8 mouse cellular contexts compared by ENCODE assay signal in the genomic region with DNA sequence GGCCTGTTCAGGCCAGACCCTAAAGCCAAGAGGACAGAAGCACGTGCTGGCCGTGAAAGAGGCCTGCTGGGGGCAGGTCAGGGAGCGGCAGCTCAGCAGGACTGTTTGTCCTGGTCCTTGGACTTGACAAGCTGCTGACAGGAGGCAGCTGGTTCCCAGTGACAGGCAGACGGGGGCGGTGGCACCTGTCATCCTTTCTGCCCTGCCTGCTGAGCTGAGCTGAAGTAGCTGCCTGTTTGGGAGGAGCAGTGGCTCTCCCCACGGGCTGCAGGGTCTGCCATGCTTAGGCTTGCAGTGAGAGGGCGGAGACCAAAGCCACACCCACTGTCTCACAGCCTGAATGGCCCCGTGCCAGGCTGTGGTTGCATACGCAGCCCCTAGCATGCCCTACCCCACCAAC. TPM values are rescaled to one million over a fixed set of nuclear protein-coding genes. Genes with fewer than 3 reads are reported as not detected.
DNase-seq lines count a peak whose midpoint lies in the region; ATAC-seq lines count a peak whose summit lies in the region.

No protein-coding gene starts in this region.

- H3K4me1 ChIP-seq in hindbrain, embryonic 11.5 days (replicated peaks; ENCODE audit: control insufficient read depth, insufficient read depth, low read length), result peaks cover 4% of the 10 kb centered on the region; the same call in 1 of the 2 replicates
- H3K4me1 ChIP-seq in limb, embryonic 12.5 days (replicated peaks), result peaks cover 12% of the 10 kb centered on the region
- H3K4me1 ChIP-seq in midbrain, embryonic 13.5 days (replicated peaks), result peaks cover 17% of the 10 kb centered on the region

- peak; percentile 84 for ATAC-seq in hindbrain, embryonic 11.5 days (ENCODE audit: low FRiP score)
- peak; percentile 54; the same call in 1 of the 2 replicates for ATAC-seq in limb, embryonic 12.5 days (ENCODE audit: insufficient number of reproducible peaks, insufficient read depth, low FRiP score, low TSS enrichment, low read depth)
- ATAC-seq in midbrain, embryonic 13.5 days, result peak; percentile 85

- H3K4me2 ChIP-seq in hindbrain, embryonic 11.5 days (replicated peaks; ENCODE audit: low read depth, low read length), result 0 out of 2 replicates have a peak overlapping the region, but pooled peaks have one; percentile 17
- peak overlapping the region; percentile 25 for H3K4me2 ChIP-seq in limb, embryonic 12.5 days
- peak overlapping the region; percentile 13; the same call in 1 of the 2 replicates for H3K4me2 ChIP-seq in midbrain, embryonic 13.5 days (replicated peaks)

- no peak overlapping the region for H3K9ac ChIP-seq in hindbrain, embryonic 11.5 days (ENCODE audit: low read depth, low read length)
- no peak overlapping the region; the same call in 1 of the 2 replicates for H3K9ac ChIP-seq in limb, embryonic 12.5 days (replicated peaks)
- H3K9ac ChIP-seq in midbrain, embryonic 13.5 days (replicated peaks), result no peak overlapping the region

- H3K27me3 ChIP-seq in hindbrain, embryonic 11.5 days (ENCODE audit: control insufficient read depth, insufficient read depth, low read length), result no peaks in the 10 kb centered on the region
- no peaks in the 10 kb centered on the region for H3K27me3 ChIP-seq in limb, embryonic 12.5 days
- no peaks in the 10 kb centered on the region for H3K27me3 ChIP-seq in midbrain, embryonic 13.5 days

- peak; percentile 34 for DNase-seq in adrenal gland, adult 2 months
- DNase-seq in adrenal gland, adult 18-20 months (ENCODE audit: low spot score in 2 of 2), result no peak
- DNase-seq in cerebellum, postnatal 25 days, result peak; percentile 66 to 72
- peak; percentile 79 for DNase-seq in gastrocnemius, adult 18-20 months (ENCODE audit: low spot score)
- DNase-seq in hindbrain, embryonic 11.5 days (ENCODE audit: low spot score), result peak; percentile 62
- peak; percentile 26 for DNase-seq in thymus, postnatal 14 days

- no peaks in the 10 kb centered on the region for H3K36me3 ChIP-seq in hindbrain, embryonic 11.5 days (ENCODE audit: control insufficient read depth, insufficient read depth, low read length)
- H3K36me3 ChIP-seq in limb, embryonic 12.5 days, result no peaks in the 10 kb centered on the region
- H3K36me3 ChIP-seq in midbrain, embryonic 13.5 days, result no peaks in the 10 kb centered on the region

- no peaks in the 10 kb centered on the region for H3K9me3 ChIP-seq in hindbrain, embryonic 11.5 days (ENCODE audit: control insufficient read depth, low read length)
- H3K9me3 ChIP-seq in limb, embryonic 12.5 days, result no peaks in the 10 kb centered on the region
- H3K9me3 ChIP-seq in midbrain, embryonic 13.5 days, result no peaks in the 10 kb centered on the region

- H3K4me3 ChIP-seq in hindbrain, embryonic 11.5 days (ENCODE audit: low read depth, low read length), result no peak overlapping the region
- H3K4me3 ChIP-seq in limb, embryonic 12.5 days (replicated peaks), result no peak overlapping the region
- H3K4me3 ChIP-seq in midbrain, embryonic 13.5 days (replicated peaks), result no peak overlapping the region

- H3K27ac ChIP-seq in hindbrain, embryonic 11.5 days (ENCODE audit: low read depth, low read length), result no peak overlapping the region
- H3K27ac ChIP-seq in limb, embryonic 12.5 days, result no peak overlapping the region
- peak overlapping the region; percentile 37; the same call in 1 of the 2 replicates for H3K27ac ChIP-seq in midbrain, embryonic 13.5 days

- WGBS in hindbrain, embryonic 11.5 days, result under 1% methylated on average over 9 of the region's 9 CpGs
- 5% methylated on average over 9 of the region's 9 CpGs for WGBS in limb, embryonic 12.5 days
- WGBS in midbrain, embryonic 13.5 days, result 3% methylated on average over 9 of the region's 9 CpGs

RNA-seq across cellular contexts. Expression of gene Otos, which starts 50.4 kb away (rescaled TPM):
- not detected for total RNA-seq in adrenal gland, adult 2 months (2021)
- polyA plus RNA-seq in adrenal gland, adult 2 months (2012; rRNA removed), result 0.47 and 0.74 TPM in 2 replicates
- total RNA-seq in adrenal gland, adult 18-20 months (2021), result not detected
- total RNA-seq in gastrocnemius, adult 18-20 months (2021), result not detected
- polyA plus RNA-seq in hindbrain, embryonic 11.5 days (2014; fragmentation: Nextera tagmentation; extraction: Ambion mirVana), result 0.09 and 0.10 TPM in 2 replicates
- polyA plus RNA-seq in limb, embryonic 12.5 days (2016; fragmentation: Nextera tagmentation; extraction: Ambion mirVana), result not detected in 2 replicates
- 0.11 and 0.34 TPM in 2 replicates for polyA plus RNA-seq in midbrain, embryonic 13.5 days (2015; fragmentation: Nextera tagmentation; extraction: Ambion mirVana)

RNA-seq across cellular contexts. Expression of gene Cops9, which starts 57.3 kb away (rescaled TPM):
- 100 to 1,000 TPM; 320 to 351 TPM for total RNA-seq in adrenal gland, adult 2 months (2021)
- polyA plus RNA-seq in adrenal gland, adult 2 months (2012; rRNA removed), result 51.9 and 62.0 TPM in 2 replicates
- total RNA-seq in adrenal gland, adult 18-20 months (2021), result 100 to 1,000 TPM; 348 to 366 TPM
- 100 to 1,000 TPM; 186 to 194 TPM for total RNA-seq in gastrocnemius, adult 18-20 months (2021)
- polyA plus RNA-seq in hindbrain, embryonic 11.5 days (2014; fragmentation: Nextera tagmentation; extraction: Ambion mirVana), result 388 and 392 TPM in 2 replicates
- polyA plus RNA-seq in limb, embryonic 12.5 days (2016; fragmentation: Nextera tagmentation; extraction: Ambion mirVana), result 362 and 363 TPM in 2 replicates
- polyA plus RNA-seq in midbrain, embryonic 13.5 days (2015; fragmentation: Nextera tagmentation; extraction: Ambion mirVana), result 576 and 596 TPM in 2 replicates

Comparison
In these comparisons a context has a peak if more than half of its experiments do, and no peak if none do; other contexts are left out.
1. DNase-seq: peak in adrenal gland, adult 2 months (single experiment), cerebellum, postnatal 25 days (2 of 2), gastrocnemius, adult 18-20 months (single experiment), hindbrain, embryonic 11.5 days (single experiment) and thymus, postnatal 14 days (single experiment); none in adrenal gland, adult 18-20 months (0 of 2).
2. Peak in every context shown above with its lines, with median percentiles within 50 percentile points of each other: ATAC-seq and H3K4me2 ChIP-seq.